Mouse (Mus musculus): ENCODE measurements around the gene Samhd1. TPM values are rescaled to one million over a fixed set of nuclear protein-coding genes. Genes with fewer than 3 reads are reported as not detected.

The Samhd1 gene
- total and polyA plus RNA-seq, 2 experiments = 12.0 to 26.9 TPM

- DNase-seq (ENCODE audit: extremely low read depth, low read depth, low spot score) = no peak
- peaks cover 18% of the 10 kb centered on the region for H3K4me1 ChIP-seq (ENCODE audit: control insufficient read depth, insufficient read depth, low read length)
- no peak overlapping the region for H3K9ac ChIP-seq (ENCODE audit: low read depth, low read length)
Observed at GRCm38 (mm10) chr2:157068701-157069354, 66.2 kb downstream of the Samhd1 start.

DNA sequence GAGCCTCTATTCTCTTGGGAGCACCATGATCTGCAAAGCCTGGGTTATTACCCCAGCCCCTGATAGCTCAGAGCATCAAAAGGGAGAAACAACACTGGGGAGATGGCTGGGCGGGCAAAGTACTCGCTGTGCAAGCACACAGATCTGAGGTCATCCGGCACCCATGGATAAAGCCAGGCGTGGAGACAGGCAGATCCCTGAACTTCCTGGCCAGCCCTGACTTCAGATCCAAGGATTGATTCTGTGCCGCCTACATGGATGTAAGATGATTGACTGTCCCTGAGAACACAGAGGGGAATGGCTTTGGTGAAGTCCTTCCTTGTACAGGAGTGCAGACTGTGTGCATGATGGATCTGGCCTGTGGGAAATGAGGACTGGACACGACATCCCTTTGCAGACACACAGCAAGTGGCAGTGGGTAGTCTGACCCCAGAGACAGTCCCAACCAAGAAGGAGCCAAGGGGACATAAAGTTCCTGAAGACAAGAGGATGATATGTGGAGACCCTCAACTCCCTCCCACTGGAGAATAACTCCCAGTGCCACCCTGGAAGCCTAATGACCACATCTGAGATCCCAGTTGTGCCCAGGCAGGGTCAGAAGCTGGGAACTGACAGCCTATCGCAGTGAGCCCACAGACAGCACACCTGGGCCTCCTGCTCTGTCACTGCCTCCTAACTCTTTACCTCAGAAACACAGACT, 68.2 kb downstream of the Samhd1 start:
- Histone ChIP-seq H3K9ac (ENCODE audit: low read depth, low read length) (no peak overlapping the region), H3K36me3 (ENCODE audit: control insufficient read depth, insufficient read depth, low read length) (no peaks in the 10 kb centered on the region), H3K4me1 (ENCODE audit: control insufficient read depth, insufficient read depth, low read length) (peaks cover 17% of the 10 kb centered on the region), H3K27me3 (ENCODE audit: control insufficient read depth, insufficient read depth, low read length) (no peaks in the 10 kb centered on the region), H3K4me3 (ENCODE audit: insufficient read depth, low read depth, low read length) (no peak overlapping the region), H3K79me2 (ENCODE audit: control insufficient read depth, insufficient read depth, low read length) (no peaks in the 10 kb centered on the region; the same call in 1 of the 2 replicates), H3K27ac (replicated peaks; ENCODE audit: insufficient read depth, low read depth, low read length) (no peak overlapping the region)
- WGBS = 69% methylated on average over 7 of the region's 7 CpGs
- no peak for TF ChIP-seq POLR2A (IDR thresholded peaks at IDR 0.05; ENCODE audit: extremely low read depth, insufficient read depth, low read length)
- TF ChIP-seq CTCF (IDR thresholded peaks at IDR 0.05; ENCODE audit: low read depth, low read length) = no peak
- no peak for DNase-seq (ENCODE audit: extremely low read depth, low read depth, low spot score)

More at GRCm38 (mm10) chr2:157068701-157069354, 66.2 kb downstream of the Samhd1 start:
- Histone ChIP-seq H3K27ac (replicated peaks; ENCODE audit: insufficient read depth, low read depth, low read length) (peak overlapping the region; percentile 17; the same call in 1 of the 2 replicates), H3K36me3 (ENCODE audit: control insufficient read depth, insufficient read depth, low read length) (no peaks in the 10 kb centered on the region), H3K27me3 (ENCODE audit: control insufficient read depth, insufficient read depth, low read length) (no peaks in the 10 kb centered on the region), H3K4me3 (ENCODE audit: insufficient read depth, low read depth, low read length) (no peak overlapping the region), H3K79me2 (ENCODE audit: control insufficient read depth, insufficient read depth, low read length) (peaks cover 4% of the 10 kb centered on the region; the same call in 1 of the 2 replicates)
- no peak for TF ChIP-seq CTCF (IDR thresholded peaks at IDR 0.05; ENCODE audit: low read depth, low read length)
- no peak for TF ChIP-seq POLR2A (IDR thresholded peaks at IDR 0.05; ENCODE audit: extremely low read depth, insufficient read depth, low read length)
- 79% methylated on average over 14 of the region's 14 CpGs for WGBS

- Histone ChIP-seq H3K27me3 (ENCODE audit: control insufficient read depth, insufficient read depth, low read length) (no peaks in the 10 kb centered on the region), H3K4me3 (ENCODE audit: insufficient read depth, low read depth, low read length) (no peak overlapping the region), H3K4me1 (ENCODE audit: control insufficient read depth, insufficient read depth, low read length) (peaks cover 16% of the 10 kb centered on the region), H3K9ac (ENCODE audit: low read depth, low read length) (no peak overlapping the region), H3K79me2 (ENCODE audit: control insufficient read depth, insufficient read depth, low read length) (no peaks in the 10 kb centered on the region; the same call in 1 of the 2 replicates), H3K36me3 (ENCODE audit: control insufficient read depth, insufficient read depth, low read length) (no peaks in the 10 kb centered on the region), H3K27ac (replicated peaks; ENCODE audit: insufficient read depth, low read depth, low read length) (0 out of 2 replicates have a peak overlapping the region, but pooled peaks have one; percentile 5)
- peak; percentile 12 for DNase-seq (ENCODE audit: extremely low read depth, low read depth, low spot score)
- TF ChIP-seq POLR2A (IDR thresholded peaks at IDR 0.05; ENCODE audit: extremely low read depth, insufficient read depth, low read length) (no peak), CTCF (IDR thresholded peaks at IDR 0.05; ENCODE audit: low read depth, low read length) (no peak)
- WGBS = 76% methylated on average over 7 of the region's 7 CpGs
Observed at GRCm38 (mm10) chr2:157065879-157066226, 69.2 kb downstream of the Samhd1 start.

GRCm38 (mm10) chr2:157064978-157065878, 69.8 kb downstream of the Samhd1 start:
- H3K9ac ChIP-seq (ENCODE audit: low read depth, low read length) = no peak overlapping the region
- no peaks in the 10 kb centered on the region; the same call in 1 of the 2 replicates for H3K79me2 ChIP-seq (ENCODE audit: control insufficient read depth, insufficient read depth, low read length)
- 79% methylated on average over 14 of the region's 14 CpGs for WGBS
- H3K4me1 ChIP-seq (ENCODE audit: control insufficient read depth, insufficient read depth, low read length) = peaks cover 16% of the 10 kb centered on the region
- no peaks in the 10 kb centered on the region for H3K27me3 ChIP-seq (ENCODE audit: control insufficient read depth, insufficient read depth, low read length)
- TF ChIP-seq POLR2A (IDR thresholded peaks at IDR 0.05; ENCODE audit: extremely low read depth, insufficient read depth, low read length) = no peak
- TF ChIP-seq CTCF (IDR thresholded peaks at IDR 0.05; ENCODE audit: low read depth, low read length) = no peak
- DNase-seq (ENCODE audit: extremely low read depth, low read depth, low spot score) = peak; percentile 17
- no peak overlapping the region for H3K4me3 ChIP-seq (ENCODE audit: insufficient read depth, low read depth, low read length)
- H3K36me3 ChIP-seq (ENCODE audit: control insufficient read depth, insufficient read depth, low read length) = no peaks in the 10 kb centered on the region
- peak overlapping the region; percentile 5; the same call in 1 of the 2 replicates for H3K27ac ChIP-seq (replicated peaks; ENCODE audit: insufficient read depth, low read depth, low read length)

DNA sequence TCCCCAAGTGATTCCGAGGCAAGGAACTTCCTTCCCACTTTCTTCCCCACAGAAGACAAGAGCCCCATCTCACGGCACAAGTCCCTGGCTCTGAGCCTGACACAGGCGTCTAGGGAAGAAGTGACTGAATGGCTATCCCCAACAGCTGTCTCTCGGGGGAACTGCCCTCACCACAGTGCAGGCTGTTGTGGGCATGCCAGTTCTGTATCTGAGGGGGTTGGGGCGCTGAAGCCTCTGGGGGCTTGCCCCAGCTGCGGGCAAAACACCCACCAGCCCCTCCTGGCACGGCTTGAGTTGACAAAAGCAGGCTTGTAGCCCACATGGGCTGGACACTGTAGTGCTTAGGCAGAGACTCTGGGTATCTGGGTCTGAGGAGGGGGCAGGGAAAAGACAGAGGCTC, 70.9 kb downstream of the Samhd1 start:
- 80% methylated on average over 7 of the region's 7 CpGs for WGBS

More for the DNA sequence above, 70.9 kb downstream of the Samhd1 start:
- TF ChIP-seq CTCF (IDR thresholded peaks at IDR 0.05; ENCODE audit: low read depth, low read length) (no peak), POLR2A (IDR thresholded peaks at IDR 0.05; ENCODE audit: extremely low read depth, insufficient read depth, low read length) (no peak)
- Histone ChIP-seq H3K9ac (ENCODE audit: low read depth, low read length) (no peak overlapping the region), H3K79me2 (ENCODE audit: control insufficient read depth, insufficient read depth, low read length) (no peaks in the 10 kb centered on the region; the same call in 1 of the 2 replicates), H3K4me1 (ENCODE audit: control insufficient read depth, insufficient read depth, low read length) (peaks cover 10% of the 10 kb centered on the region), H3K27me3 (ENCODE audit: control insufficient read depth, insufficient read depth, low read length) (no peaks in the 10 kb centered on the region), H3K4me3 (ENCODE audit: insufficient read depth, low read depth, low read length) (no peak overlapping the region), H3K36me3 (ENCODE audit: control insufficient read depth, insufficient read depth, low read length) (no peaks in the 10 kb centered on the region), H3K27ac (replicated peaks; ENCODE audit: insufficient read depth, low read depth, low read length) (no peak overlapping the region; the same call in 1 of the 2 replicates)
- no peak for DNase-seq (ENCODE audit: extremely low read depth, low read depth, low spot score)
